Mouse (Mus musculus): Measurements from ENCODE around the gene Mrpl49.

GRCm38 (mm10) chr19:6082156-6082555, 24.6 kb upstream of the Mrpl49 start, which contains the start of gene Gm28374:
- TF ChIP-seq CTCF (IDR thresholded peaks at IDR 0.05) (no peak), EP300 (IDR thresholded peaks at IDR 0.05; ENCODE audit: insufficient read depth, low read depth, low read length) (no peak)

Data from heart, adult 2 months (tissue).